Mouse (Mus musculus): ENCODE results near the gene Tmem201. TPM values are rescaled to one million over a fixed set of nuclear protein-coding genes. Genes with fewer than 3 reads are reported as not detected.

The Tmem201 gene
- total RNA-seq, 2 experiments from 2014 or later: 69.7 to 78.3 TPM

DNA sequence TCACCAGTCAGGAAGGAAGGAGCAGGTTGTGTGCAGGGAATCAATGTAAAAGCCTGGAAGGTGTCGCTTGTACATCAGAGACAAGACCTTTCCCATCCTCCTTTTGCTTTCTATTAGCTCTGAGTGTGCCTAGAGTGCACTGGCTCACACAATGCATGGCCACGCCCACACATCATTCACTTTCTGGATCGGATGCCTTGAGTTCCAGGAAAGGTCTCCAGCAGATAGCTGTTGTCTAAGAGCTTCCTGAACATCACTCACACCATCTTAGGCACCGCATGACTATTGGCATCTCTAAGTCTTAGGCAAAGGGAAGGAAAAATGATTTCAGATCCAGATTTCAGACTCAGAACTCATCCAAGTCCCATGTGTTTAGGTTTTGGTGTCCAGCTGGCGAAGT, 1.6 kb upstream of the Tmem201 start:
- no peak for DNase-seq (ENCODE audit: low spot score in 2 of 2)
- H3K4me3 ChIP-seq: no peak overlapping the region
- no peak overlapping the region for H3K27ac ChIP-seq
- no peak for TF ChIP-seq CTCF (conservative IDR thresholded peaks at IDR 0.05)

GRCm38 (mm10) chr4:149736581-149736980, 1.3 kb downstream of the Tmem201 start:
- peak overlapping the region; percentile 83 for H3K27ac ChIP-seq
- DNase-seq (ENCODE audit: low spot score in 2 of 2): peak in 1 of 2 experiments; percentile 56
- no peak for TF ChIP-seq CTCF (conservative IDR thresholded peaks at IDR 0.05)
- peak overlapping the region; percentile 93 for H3K4me3 ChIP-seq

- H3K27ac ChIP-seq: peak overlapping the region; percentile 83; the same call in 1 of the 2 replicates
- H3K4me3 ChIP-seq: peak overlapping the region; percentile 93; the same call in 1 of the 2 replicates
- DNase-seq (ENCODE audit: low spot score in 2 of 2): no peak
- no peak for TF ChIP-seq CTCF (conservative IDR thresholded peaks at IDR 0.05)
Observed at GRCm38 (mm10) chr4:149735624-149736250, 2.1 kb downstream of the Tmem201 start.

- H3K4me3 ChIP-seq: 0 out of 2 replicates have a peak overlapping the region, but pooled peaks have one; percentile 93
- no peak for TF ChIP-seq CTCF (conservative IDR thresholded peaks at IDR 0.05)
- H3K27ac ChIP-seq: peak overlapping the region; percentile 83
- DNase-seq (ENCODE audit: low spot score in 2 of 2): no peak
Observed at GRCm38 (mm10) chr4:149734730-149735475, 2.9 kb downstream of the Tmem201 start.

GRCm38 (mm10) chr4:149734246-149734645, 3.6 kb downstream of the Tmem201 start:
- no peak overlapping the region for H3K4me3 ChIP-seq
- no peak for DNase-seq (ENCODE audit: low spot score in 2 of 2)
- no peak for TF ChIP-seq CTCF (conservative IDR thresholded peaks at IDR 0.05)
- H3K27ac ChIP-seq: peak overlapping the region; percentile 83

GRCm38 (mm10) chr4:149733748-149734147, 4.1 kb downstream of the Tmem201 start:
- H3K4me3 ChIP-seq: no peak overlapping the region
- no peak for DNase-seq (ENCODE audit: low spot score in 2 of 2)
- no peak for TF ChIP-seq CTCF (conservative IDR thresholded peaks at IDR 0.05)

DNA sequence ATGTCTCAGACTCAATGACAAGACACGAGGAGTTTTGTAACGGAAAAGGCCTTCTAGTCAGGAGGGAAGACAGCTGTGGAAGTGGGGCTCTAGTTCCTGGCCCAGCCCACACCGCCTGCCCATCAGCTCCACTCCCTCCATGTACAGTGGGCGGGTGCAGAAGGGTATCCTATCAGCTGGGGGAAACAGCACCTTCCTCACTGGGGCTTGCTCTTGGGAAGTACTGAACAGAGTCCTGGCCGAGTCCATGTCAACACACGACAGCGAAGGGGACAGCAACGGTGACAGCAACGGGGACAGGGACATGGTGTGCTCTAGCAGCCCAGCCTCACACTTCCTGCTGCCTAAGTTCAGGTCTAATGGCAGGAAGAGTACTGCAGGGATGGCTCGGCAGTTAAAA, 5.0 kb downstream of the Tmem201 start:
- no peak for TF ChIP-seq CTCF (conservative IDR thresholded peaks at IDR 0.05)
- Histone ChIP-seq H3K27ac (peak overlapping the region; percentile 18; the same call in 1 of the 2 replicates), H3K4me3 (no peak overlapping the region)
- DNase-seq (ENCODE audit: low spot score in 2 of 2): no peak

More at GRCm38 (mm10) chr4:149733748-149734147, 4.1 kb downstream of the Tmem201 start:
- peak overlapping the region; percentile 83 for H3K27ac ChIP-seq

DNA sequence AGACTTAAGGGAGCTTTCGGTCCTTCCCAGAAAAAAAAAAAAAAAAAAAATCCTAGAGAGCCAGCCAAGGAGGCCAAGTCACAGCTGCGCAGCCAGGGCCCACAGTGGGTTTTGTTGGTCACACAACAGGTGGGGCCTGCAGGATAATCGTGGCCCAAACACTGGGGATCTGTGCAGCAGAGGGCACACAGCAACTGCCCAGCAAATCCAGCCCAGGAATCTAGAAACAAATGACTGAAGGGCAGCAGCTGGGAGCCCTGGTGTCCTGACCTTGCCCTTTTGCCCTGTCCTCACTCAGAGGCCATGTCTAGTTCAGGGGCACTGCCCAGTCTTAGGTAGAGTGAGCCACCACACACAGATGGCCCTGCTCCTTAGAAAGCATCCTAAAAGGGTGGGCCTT, 5.5 kb downstream of the Tmem201 start:
- Histone ChIP-seq H3K27ac (peak overlapping the region; percentile 18; the same call in 1 of the 2 replicates), H3K4me3 (no peak overlapping the region)
- TF ChIP-seq CTCF (conservative IDR thresholded peaks at IDR 0.05): no peak
- no peak for DNase-seq (ENCODE audit: low spot score in 2 of 2)

DNA sequence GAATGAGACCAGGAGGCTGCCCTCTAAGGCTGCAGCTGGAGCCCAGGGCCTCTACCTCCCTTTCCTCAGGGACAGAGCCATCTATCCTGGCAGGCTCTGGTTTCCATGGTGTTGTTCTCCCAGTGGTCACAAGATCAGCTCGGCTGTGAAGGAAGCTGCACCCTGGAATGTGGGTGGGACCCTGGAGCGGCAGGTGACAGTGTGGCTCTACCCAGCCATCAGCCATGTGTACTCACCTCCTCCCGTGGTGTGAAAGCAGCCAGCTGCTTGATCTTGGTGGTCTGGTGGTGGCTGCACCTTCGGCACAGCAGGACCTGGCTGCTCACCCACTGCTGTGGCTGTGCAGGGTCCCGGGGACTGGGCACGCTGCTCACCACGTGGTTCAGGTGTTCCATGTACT, 7.0 kb downstream of the Tmem201 start:
- no peak for TF ChIP-seq CTCF (conservative IDR thresholded peaks at IDR 0.05)
- no peak for DNase-seq (ENCODE audit: low spot score in 2 of 2)
- H3K4me3 ChIP-seq: no peak overlapping the region
- no peak overlapping the region for H3K27ac ChIP-seq

DNA sequence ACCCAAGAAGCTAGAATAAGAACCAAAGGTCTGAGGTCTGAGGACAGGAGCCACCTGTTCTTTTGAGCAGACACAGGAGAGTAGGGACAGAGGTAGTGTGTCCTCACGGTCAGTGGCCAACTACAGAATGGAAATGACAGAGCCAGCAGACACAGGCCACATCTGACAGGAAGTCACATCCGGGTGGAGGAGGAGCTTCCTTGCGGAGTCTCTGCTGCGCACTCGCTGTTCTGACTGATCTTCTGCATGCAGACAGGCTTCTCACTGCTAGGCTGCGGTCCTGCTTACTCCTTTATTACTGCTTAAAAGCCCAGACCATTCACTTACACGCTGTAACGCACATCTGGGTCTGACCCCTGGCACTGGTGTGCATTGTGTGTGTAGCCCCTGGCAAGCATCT, 9.0 kb downstream of the Tmem201 start:
- no peak overlapping the region for H3K4me3 ChIP-seq
- TF ChIP-seq CTCF (conservative IDR thresholded peaks at IDR 0.05): no peak
- no peak for DNase-seq (ENCODE audit: low spot score in 2 of 2)
- H3K27ac ChIP-seq: no peak overlapping the region; the same call in 1 of the 2 replicates

DNA sequence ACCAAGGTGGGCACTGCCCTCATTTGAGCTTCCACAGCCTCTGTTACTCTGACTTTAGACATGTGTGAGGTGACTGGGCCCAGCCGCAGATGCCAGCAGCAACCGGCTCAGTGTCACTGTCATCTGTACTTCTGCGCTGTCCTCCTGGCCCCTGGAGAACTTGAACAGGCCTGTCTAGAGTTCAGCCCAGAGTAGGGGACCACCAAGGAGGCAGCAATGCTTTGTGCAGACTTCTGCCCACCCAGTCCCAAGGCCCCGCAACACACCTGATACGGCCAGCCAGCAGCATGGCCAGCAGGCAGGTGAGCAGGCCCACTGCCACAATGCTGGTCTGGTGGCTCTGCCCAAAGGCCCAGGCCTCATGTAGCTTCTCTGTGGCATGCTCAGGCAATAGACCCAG, 10.2 kb downstream of the Tmem201 start:
- TF ChIP-seq CTCF (conservative IDR thresholded peaks at IDR 0.05): no peak
- DNase-seq (ENCODE audit: low spot score in 2 of 2): no peak
- H3K4me3 ChIP-seq: no peak overlapping the region
- no peak overlapping the region for H3K27ac ChIP-seq

GRCm38 (mm10) chr4:149725661-149726350, 12.0 kb downstream of the Tmem201 start:
- peak; percentile 62 to 80 for DNase-seq (ENCODE audit: low spot score in 2 of 2)
- H3K4me3 ChIP-seq: no peak overlapping the region
- TF ChIP-seq CTCF (conservative IDR thresholded peaks at IDR 0.05): peak; percentile 79
- H3K27ac ChIP-seq: peak overlapping the region; percentile 73

- DNase-seq (ENCODE audit: low spot score in 2 of 2): no peak
- H3K27ac ChIP-seq: peak overlapping the region; percentile 73; the same call in 1 of the 2 replicates
- no peak overlapping the region for H3K4me3 ChIP-seq
- TF ChIP-seq CTCF (conservative IDR thresholded peaks at IDR 0.05): no peak
Observed at GRCm38 (mm10) chr4:149724916-149725470, 12.9 kb downstream of the Tmem201 start.

Measured in layer of hippocampus, adult 2 months (tissue).